Mouse (Mus musculus) CH12.LX (cell line): ENCODE data around the gene Kcnj6. TPM values are rescaled to one million over a fixed set of nuclear protein-coding genes. Genes with fewer than 3 reads are reported as not detected.

Source experiments
- DNase-seq: peaks from one replicate; pipeline ENCODE4 v3.0.0-alpha.2; 2013; ENCODE audit errors: extremely low read depth
- H3K27ac ChIP-seq: 2 replicates; pipeline ENCODE4 v1.5.1; 2012; ENCODE audit warnings: low read depth, mild to moderate bottlenecking, control low read depth, moderate library complexity; ENCODE audit not compliant: insufficient read depth
- H3K27me3 ChIP-seq: replicated peaks from 2 replicates; pipeline ENCODE3; 2012; ENCODE audit warnings: inconsistent platforms
- H3K36me3 ChIP-seq, 2 experiments: replicated peaks in 1 of 2; 2 replicates each; pipeline versions ENCODE3 to v1.6.1; 2012; ENCODE audit warnings: inconsistent platforms in 1 of 2, low read length in 1 of 2, mild to moderate bottlenecking in 1 of 2, mixed read lengths in 1 of 2, moderate library complexity in 1 of 2; ENCODE audit not compliant: control insufficient read depth in 1 of 2, insufficient read depth in 1 of 2
- H3K4me1 ChIP-seq, 2 experiments: 2 replicates each; pipeline ENCODE4 v1.6.1; 2012; ENCODE audit warnings: inconsistent platforms in 1 of 2, moderate library complexity in 1 of 2; ENCODE audit not compliant: insufficient read depth in 2 of 2, control insufficient read depth in 1 of 2
- H3K4me2 ChIP-seq: 2 replicates; pipeline ENCODE4 v1.6.1; 2012; ENCODE audit warnings: low read depth, mild to moderate bottlenecking, control low read depth; ENCODE audit not compliant: poor library complexity, insufficient read depth, severe bottlenecking
- H3K4me3 ChIP-seq, 3 experiments: fragments of 150-350 bp in 1 of 3; sonication (generic) in 1 of 3; replicated peaks in 1 of 3; 2 replicates each; pipeline versions ENCODE3 to v1.5.1; 2011 to 2012; ENCODE audit warnings: low read depth in 2 of 3, low read length in 2 of 3, mild to moderate bottlenecking in 2 of 3, moderate library complexity in 2 of 3, control low read depth in 1 of 3, improper control_type of control experiment in 1 of 3, inconsistent platforms in 1 of 3, mixed read lengths in 1 of 3; ENCODE audit not compliant: poor library complexity in 1 of 3
- H3K79me2 ChIP-seq: replicated peaks from 2 replicates; pipeline ENCODE4 v1.6.1; 2012; ENCODE audit warnings: mild to moderate bottlenecking, moderate library complexity; ENCODE audit not compliant: control insufficient read depth, poor library complexity, insufficient read depth, severe bottlenecking; ENCODE audit errors: extremely low read depth
- H3K9ac ChIP-seq: 2 replicates; pipeline ENCODE4 v1.6.1; 2012; ENCODE audit warnings: low read depth, mild to moderate bottlenecking, control low read depth, moderate library complexity; ENCODE audit not compliant: insufficient read depth
- H3K9me3 ChIP-seq: replicated peaks from 2 replicates; pipeline ENCODE3; 2012; ENCODE audit warnings: low read length, inconsistent platforms, mixed read lengths
- BHLHE40 ChIP-seq: IDR thresholded peaks from 2 replicates; pipeline ENCODE4 v1.6.1; 2011; ENCODE audit warnings: mild to moderate bottlenecking, low read depth, low read length, improper control_type of control experiment
- CHD2 ChIP-seq: IDR thresholded peaks from 2 replicates; pipeline ENCODE4 v1.6.1; 2011; ENCODE audit warnings: low read length, improper control_type of control experiment
- CTCF ChIP-seq, 2 experiments: IDR thresholded peaks in 1 of 2; conservative IDR thresholded peaks in 1 of 2; 2 replicates each; pipeline ENCODE4 v1.5.1; 2011 to 2012; ENCODE audit warnings: low read depth in 2 of 2, low read length in 2 of 2, improper control_type of control experiment in 1 of 2, inconsistent platforms in 1 of 2, mild to moderate bottlenecking in 1 of 2, moderate library complexity in 1 of 2
- E2F4 ChIP-seq: IDR thresholded peaks from 2 replicates; pipeline ENCODE4 v1.6.1; 2011; ENCODE audit warnings: low read depth, low read length, improper control_type of control experiment; ENCODE audit not compliant: insufficient replicate concordance
- EP300 ChIP-seq: IDR thresholded peaks from 2 replicates; pipeline ENCODE4 v1.6.1; 2011; ENCODE audit warnings: low read length, improper control_type of control experiment
- GABPA ChIP-seq: IDR thresholded peaks from 2 replicates; pipeline ENCODE4 v1.6.1; 2012; ENCODE audit warnings: low read depth, low read length, improper control_type of control experiment, inconsistent platforms; ENCODE audit not compliant: insufficient replicate concordance
- IRF4 ChIP-seq: IDR thresholded peaks from 2 replicates; pipeline ENCODE4 v1.6.1; 2014; ENCODE audit warnings: low read depth, mild to moderate bottlenecking, inconsistent platforms, low read length, improper control_type of control experiment
- JUN ChIP-seq: IDR thresholded peaks from 2 replicates; pipeline ENCODE4 v1.6.1; 2011; ENCODE audit warnings: low read depth, mild to moderate bottlenecking, low read length, improper control_type of control experiment, moderate library complexity; ENCODE audit not compliant: insufficient read depth
- MAX ChIP-seq: IDR thresholded peaks from 2 replicates; pipeline ENCODE4 v1.6.1; 2011; ENCODE audit warnings: low read length, improper control_type of control experiment
- MXI1 ChIP-seq: IDR thresholded peaks from 2 replicates; pipeline ENCODE4 v1.6.1; 2011; ENCODE audit warnings: mild to moderate bottlenecking, low read depth, low read length, improper control_type of control experiment
- MYC ChIP-seq: IDR thresholded peaks from 2 replicates; pipeline ENCODE4 v1.6.1; 2011; ENCODE audit warnings: low read depth, mild to moderate bottlenecking, improper control_type of control experiment, low read length
- POLR2A ChIP-seq: IDR thresholded peaks from 2 replicates; pipeline ENCODE4 v1.6.1; 2011; ENCODE audit warnings: low read depth, mild to moderate bottlenecking, improper control_type of control experiment, low read length
- RCOR1 ChIP-seq: conservative IDR thresholded peaks from 2 replicates; pipeline ENCODE4 v1.6.1; 2012; ENCODE audit warnings: low read depth, mild to moderate bottlenecking, inconsistent platforms, low read length, improper control_type of control experiment
- SIN3A ChIP-seq: IDR thresholded peaks from 2 replicates; pipeline ENCODE4 v1.6.1; 2012; ENCODE audit warnings: low read length, improper control_type of control experiment, inconsistent platforms
- USF1 ChIP-seq: IDR thresholded peaks from 2 replicates; pipeline ENCODE4 v1.6.1; 2014; ENCODE audit warnings: low read depth, mild to moderate bottlenecking, inconsistent platforms, low read length, improper control_type of control experiment
- ZC3H11A ChIP-seq: IDR thresholded peaks from 2 replicates; pipeline ENCODE4 v1.6.1; 2012; ENCODE audit warnings: low read depth, mild to moderate bottlenecking, inconsistent platforms, low read length, improper control_type of control experiment
- ZMIZ1 ChIP-seq: IDR thresholded peaks from 2 replicates; pipeline ENCODE4 v1.6.1; 2012; ENCODE audit warnings: low read depth, mild to moderate bottlenecking, inconsistent platforms, low read length, improper control_type of control experiment
- dilution Hi-C: fragments of 300-500 bp; cut with MboI; formaldehyde crosslinking; loops from 2 replicates; pipeline ENCODE4 v1.14.3; 2020; ENCODE audit warnings: low sequenced_read_pairs; ENCODE audit not compliant: extremely low pct_unique_long_range_greater_than_20kb, extremely low pct_ligation_motif_present
- in situ Hi-C: fragments of 300-500 bp; cut with MboI; formaldehyde crosslinking; loops from 3 replicates; pipeline ENCODE4 v1.14.3; 2019; ENCODE audit warnings: low sequenced_read_pairs, low pct_ligation_motif_present, low pct_unique_long_range_greater_than_20kb, mixed read lengths
- polyA plus RNA-seq: library from polyadenylated mRNA; unstranded; fragments of >175 nt; gene quantifications from 2 replicates; pipeline ENCODE4 v1.2.1, GENCODE M21; 2012; ENCODE audit warnings: low read depth; ENCODE audit not compliant: insufficient read length
- total RNA-seq, 2 experiments: library from RNA; depleted of rRNA; stranded (reverse); fragments of 300-350 nt in 1 of 2; fragments of >200 nt in 1 of 2; gene quantifications; 2 replicates each; pipeline ENCODE4 v1.2.3; 2012 to 2014

Kcnj6 gene
- total and polyA plus RNA-seq, 3 experiments: not detected

- Histone ChIP-seq H3K9me3 (no peaks in the 10 kb centered on the region), H3K27me3 (peaks cover 53% of the 10 kb centered on the region), H3K4me3 (no peak overlapping the region), H3K9ac (no peak overlapping the region), H3K79me2 (no peaks in the 10 kb centered on the region), H3K4me2 (no peak overlapping the region), H3K36me3 (no peaks in the 10 kb centered on the region), H3K4me1 (no peaks in the 10 kb centered on the region), H3K27ac (no peak overlapping the region)
- DNase-seq: no peak
- no peak for TF ChIP-seq CHD2
- TF ChIP-seq ZMIZ1: no peak
- no peak for TF ChIP-seq RCOR1
- no peak for TF ChIP-seq ZC3H11A
- TF ChIP-seq MXI1: no peak
- no peak for TF ChIP-seq EP300
- no peak for TF ChIP-seq MAX
- TF ChIP-seq POLR2A: no peak
- TF ChIP-seq IRF4: no peak
- TF ChIP-seq BHLHE40: no peak
- TF ChIP-seq E2F4: no peak
- in situ Hi-C loops: no loop called here
- dilution Hi-C loops: no loop called here
Observed at GRCm38 (mm10) chr16:94825274-94825673, 172.2 kb downstream of the Kcnj6 start.

DNA sequence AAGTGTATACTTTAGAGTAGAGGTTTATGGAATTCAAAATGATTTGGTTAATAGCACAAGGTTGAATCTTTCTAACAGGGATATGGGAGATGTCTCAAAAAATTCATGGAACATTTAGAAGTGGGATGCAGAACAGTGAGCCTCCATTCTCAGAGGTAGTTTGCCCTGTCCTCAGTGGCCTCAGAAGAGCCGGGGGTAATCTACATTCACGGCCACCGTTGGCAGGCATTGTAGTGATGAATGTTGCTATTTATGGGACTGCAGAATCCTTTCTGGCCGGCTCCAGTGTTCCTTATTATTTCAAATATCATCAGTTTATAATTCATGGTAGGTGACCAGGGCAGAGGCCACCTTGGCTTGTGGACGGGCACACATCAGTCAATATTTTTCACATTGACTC, 174.9 kb downstream of the Kcnj6 start:
- DNase-seq: no peak
- TF ChIP-seq JUN: no peak
- no peak for TF ChIP-seq CHD2
- no peak for TF ChIP-seq BHLHE40
- TF ChIP-seq MYC: no peak
- TF ChIP-seq MAX: no peak
- TF ChIP-seq SIN3A: no peak
- no peak for TF ChIP-seq GABPA
- TF ChIP-seq USF1: no peak
- TF ChIP-seq CTCF (conservative IDR thresholded peaks at IDR 0.05 in 1 of 2, IDR thresholded peaks at IDR 0.05 in 1 of 2; ENCODE audit: low read depth in 2 of 2, low read length in 2 of 2): no peak
- H3K27me3 ChIP-seq: peaks cover 62% of the 10 kb centered on the region
- no peaks in the 10 kb centered on the region for H3K36me3 ChIP-seq
- H3K27ac ChIP-seq: no peak overlapping the region
- no peak overlapping the region for H3K4me2 ChIP-seq
- no peaks in the 10 kb centered on the region for H3K4me1 ChIP-seq
- H3K9ac ChIP-seq: no peak overlapping the region
- H3K79me2 ChIP-seq: no peaks in the 10 kb centered on the region
- H3K9me3 ChIP-seq: no peaks in the 10 kb centered on the region
- H3K4me3 ChIP-seq: no peak overlapping the region
- dilution Hi-C loops: no loop called here
- in situ Hi-C loops: loop anchor here (25.0 kb wide), 1 partner anchor 515 kb away; no protein-coding TSS in a partner anchor
